Mouse (Mus musculus) hindbrain, embryonic 16.5 days (tissue): ENCODE measurements around the gene Mindy3. TPM values are rescaled to one million over a fixed set of nuclear protein-coding genes. Genes with fewer than 3 reads are reported as not detected.

Experiments used
- ATAC-seq: fragments of 200-750 bp; cut with Nextera tagmentation; 2 replicates; pipeline ENCODE4 v1.8.0; 2017; ENCODE audit warnings: moderate TSS enrichment, moderate library complexity
- H3K27ac ChIP-seq: fragments of 300-500 bp; sonication (generic); 2 replicates; pipeline ENCODE4 v1.5.1; 2014; ENCODE audit warnings: low read depth, mild to moderate bottlenecking, control low read depth, low read length, moderate library complexity
- H3K27me3 ChIP-seq: fragments of 300-500 bp; sonication (generic); replicated peaks from 2 replicates; pipeline ENCODE4 v1.6.1; 2014; ENCODE audit warnings: low read length; ENCODE audit not compliant: control insufficient read depth, insufficient read depth
- H3K36me3 ChIP-seq: fragments of 300-500 bp; sonication (generic); 2 replicates; pipeline ENCODE4 v1.6.1; 2014; ENCODE audit warnings: mild to moderate bottlenecking, low read length, moderate library complexity, mixed read lengths; ENCODE audit not compliant: control insufficient read depth, insufficient read depth
- H3K4me1 ChIP-seq: fragments of 300-500 bp; sonication (generic); 2 replicates; pipeline ENCODE4 v1.6.1; 2014; ENCODE audit warnings: low read depth, low read length; ENCODE audit not compliant: control insufficient read depth, insufficient read depth
- H3K4me2 ChIP-seq: fragments of 300-500 bp; sonication (generic); 2 replicates; pipeline ENCODE4 v1.6.1; 2014; ENCODE audit warnings: mild to moderate bottlenecking, low read length, control low read depth, moderate library complexity
- H3K4me3 ChIP-seq: fragments of 300-500 bp; sonication (generic); 2 replicates; pipeline ENCODE4 v1.5.1; 2014; ENCODE audit warnings: mild to moderate bottlenecking, low read length, control low read depth, moderate library complexity
- H3K9ac ChIP-seq: fragments of 300-500 bp; sonication (generic); 2 replicates; pipeline ENCODE4 v1.6.1; 2014; ENCODE audit warnings: low read depth, mild to moderate bottlenecking, control low read depth, low read length, moderate library complexity
- H3K9me3 ChIP-seq: fragments of 300-500 bp; sonication (generic); 2 replicates; pipeline ENCODE4 v1.6.1; 2014; ENCODE audit warnings: mild to moderate bottlenecking, low read length, moderate library complexity; ENCODE audit not compliant: control insufficient read depth
- WGBS: fragments of 180-500 bp; shearing (Covaris S2); extraction: QIAGEN DNeasy Blood & Tissue Kit; methylation state at CpG from one replicate; pipeline ENCODE4 v1.1.7; 2014; 5-methylcytosine and 5-hydroxymethylcytosine counted together
- polyA plus RNA-seq: library from polyadenylated mRNA; unstranded; fragments of >200 nt; fragmentation: Nextera tagmentation; extraction: Ambion mirVana; gene quantifications from 2 replicates; pipeline ENCODE4 v1.2.1, GENCODE M21; 2015

Gene Mindy3
- polyA plus RNA-seq, 1 experiment from 2014 or later, result 46.1 TPM

- no peak for ATAC-seq
- H3K27ac ChIP-seq, result no peak overlapping the region
- H3K4me1 ChIP-seq, result no peaks in the 10 kb centered on the region
- peaks cover 7% of the 10 kb centered on the region; the same call in 1 of the 2 replicates for H3K36me3 ChIP-seq
- H3K4me3 ChIP-seq, result no peak overlapping the region
- H3K9me3 ChIP-seq, result no peaks in the 10 kb centered on the region
- 94% methylated on average over 1 of the region's 1 CpGs for WGBS
- no peaks in the 10 kb centered on the region for H3K27me3 ChIP-seq
- no peak overlapping the region for H3K4me2 ChIP-seq
- no peak overlapping the region for H3K9ac ChIP-seq
Measured at GRCm38 (mm10) chr2:12384389-12384788, 34.9 kb downstream of the Mindy3 start.

- Histone ChIP-seq H3K4me2 (no peak overlapping the region), H3K27ac (no peak overlapping the region), H3K9ac (no peak overlapping the region), H3K9me3 (no peaks in the 10 kb centered on the region), H3K4me3 (no peak overlapping the region), H3K36me3 (peaks cover 7% of the 10 kb centered on the region; the same call in 1 of the 2 replicates), H3K27me3 (no peaks in the 10 kb centered on the region), H3K4me1 (no peaks in the 10 kb centered on the region)
- WGBS, result 73% methylated on average over 4 of the region's 4 CpGs
- no peak for ATAC-seq
Measured at GRCm38 (mm10) chr2:12382650-12383049, 36.6 kb downstream of the Mindy3 start.

- Histone ChIP-seq H3K4me2 (no peak overlapping the region), H3K9me3 (no peaks in the 10 kb centered on the region), H3K27me3 (no peaks in the 10 kb centered on the region), H3K9ac (no peak overlapping the region), H3K4me3 (no peak overlapping the region), H3K36me3 (peaks cover 5% of the 10 kb centered on the region; the same call in 1 of the 2 replicates), H3K27ac (no peak overlapping the region), H3K4me1 (no peaks in the 10 kb centered on the region)
- WGBS, result 41% methylated on average over 2 of the region's 2 CpGs
- no peak for ATAC-seq
Measured at GRCm38 (mm10) chr2:12380233-12380632, 39.0 kb downstream of the Mindy3 start.

- H3K36me3 ChIP-seq, result no peaks in the 10 kb centered on the region
- no peak overlapping the region for H3K4me3 ChIP-seq
- no peaks in the 10 kb centered on the region for H3K27me3 ChIP-seq
- H3K9me3 ChIP-seq, result no peaks in the 10 kb centered on the region
- H3K9ac ChIP-seq, result no peak overlapping the region
- H3K27ac ChIP-seq, result no peak overlapping the region
- no peaks in the 10 kb centered on the region for H3K4me1 ChIP-seq
- no peak for ATAC-seq
- WGBS, result 94% methylated on average over 5 of the region's 5 CpGs
- H3K4me2 ChIP-seq, result no peak overlapping the region
Measured at GRCm38 (mm10) chr2:12378591-12378990, 40.7 kb downstream of the Mindy3 start.

- H3K27me3 ChIP-seq, result no peaks in the 10 kb centered on the region
- WGBS, result 65% methylated on average over 1 of the region's 1 CpGs
- no peak overlapping the region for H3K27ac ChIP-seq
- no peak for ATAC-seq
- H3K36me3 ChIP-seq, result no peaks in the 10 kb centered on the region
- H3K9me3 ChIP-seq, result no peaks in the 10 kb centered on the region
- H3K4me1 ChIP-seq, result no peaks in the 10 kb centered on the region
- H3K4me2 ChIP-seq, result no peak overlapping the region
- no peak overlapping the region for H3K4me3 ChIP-seq
- H3K9ac ChIP-seq, result no peak overlapping the region
Measured at GRCm38 (mm10) chr2:12377024-12377423, 42.2 kb downstream of the Mindy3 start.

- Histone ChIP-seq H3K9me3 (no peaks in the 10 kb centered on the region), H3K9ac (no peak overlapping the region), H3K4me2 (no peak overlapping the region), H3K4me3 (no peak overlapping the region), H3K27ac (no peak overlapping the region), H3K27me3 (no peaks in the 10 kb centered on the region), H3K4me1 (no peaks in the 10 kb centered on the region), H3K36me3 (no peaks in the 10 kb centered on the region)
- ATAC-seq, result no peak
- WGBS, result 95% methylated on average over 2 of the region's 2 CpGs
Measured at GRCm38 (mm10) chr2:12372883-12373282, 46.4 kb downstream of the Mindy3 start.

GRCm38 (mm10) chr2:12371401-12371800 lies 47.9 kb downstream of the Mindy3 start:
- no peaks in the 10 kb centered on the region for H3K36me3 ChIP-seq

GRCm38 (mm10) chr2:12368451-12368850 lies 50.8 kb downstream of the Mindy3 start:
- ATAC-seq, result peak; percentile 67; the same call in 1 of the 2 replicates
- Histone ChIP-seq H3K36me3 (no peaks in the 10 kb centered on the region), H3K27ac (no peak overlapping the region), H3K9me3 (no peaks in the 10 kb centered on the region), H3K9ac (no peak overlapping the region), H3K4me2 (no peak overlapping the region), H3K27me3 (no peaks in the 10 kb centered on the region), H3K4me3 (no peak overlapping the region), H3K4me1 (no peaks in the 10 kb centered on the region)
- WGBS, result 72% methylated on average over 2 of the region's 2 CpGs

More at GRCm38 (mm10) chr2:12371401-12371800, 47.9 kb downstream of the Mindy3 start:
- no peak overlapping the region for H3K4me3 ChIP-seq
- H3K4me2 ChIP-seq, result no peak overlapping the region
- no peaks in the 10 kb centered on the region for H3K27me3 ChIP-seq
- no peak for ATAC-seq
- no peak overlapping the region for H3K27ac ChIP-seq
- H3K9me3 ChIP-seq, result no peaks in the 10 kb centered on the region
- WGBS, result 95% methylated on average over 4 of the region's 4 CpGs
- H3K4me1 ChIP-seq, result no peaks in the 10 kb centered on the region
- H3K9ac ChIP-seq, result no peak overlapping the region

- no peak overlapping the region for H3K4me3 ChIP-seq
- no peak overlapping the region for H3K4me2 ChIP-seq
- no peaks in the 10 kb centered on the region for H3K9me3 ChIP-seq
- no peaks in the 10 kb centered on the region for H3K4me1 ChIP-seq
- no peak overlapping the region for H3K9ac ChIP-seq
- no peak for ATAC-seq
- H3K27ac ChIP-seq, result no peak overlapping the region
- H3K36me3 ChIP-seq, result no peaks in the 10 kb centered on the region
- 83% methylated on average over 1 of the region's 1 CpGs for WGBS
- H3K27me3 ChIP-seq, result no peaks in the 10 kb centered on the region
Measured at GRCm38 (mm10) chr2:12368016-12368415, 51.3 kb downstream of the Mindy3 start.

- H3K9ac ChIP-seq, result no peak overlapping the region
- H3K9me3 ChIP-seq, result peaks cover 2% of the 10 kb centered on the region; the same call in 1 of the 2 replicates
- ATAC-seq, result no peak
- peaks cover 4% of the 10 kb centered on the region for H3K36me3 ChIP-seq
- H3K4me3 ChIP-seq, result no peak overlapping the region
- H3K4me1 ChIP-seq, result no peaks in the 10 kb centered on the region
- no peak overlapping the region for H3K4me2 ChIP-seq
- WGBS, result 62% methylated on average over 1 of the region's 1 CpGs
- H3K27ac ChIP-seq, result no peak overlapping the region
- H3K27me3 ChIP-seq, result no peaks in the 10 kb centered on the region
Measured at GRCm38 (mm10) chr2:12361310-12361709, 58.0 kb downstream of the Mindy3 start.
